Mouse (Mus musculus) E14TG2a.4 (cell line): Measurements from ENCODE around the gene Olfr429.

ENCODE experiments used
- CTCF ChIP-seq: conservative IDR thresholded peaks from 2 replicates; pipeline ENCODE4 v1.5.1; 2014; ENCODE audit warnings: low read length
- NANOG ChIP-seq: IDR thresholded peaks from 2 replicates; pipeline ENCODE4 v1.6.1; 2014; ENCODE audit warnings: borderline replicate concordance, low read length, mixed read lengths
- POU5F1 ChIP-seq: IDR thresholded peaks from 2 replicates; pipeline ENCODE4 v1.6.1; 2014; ENCODE audit warnings: low read length, borderline replicate concordance

DNA sequence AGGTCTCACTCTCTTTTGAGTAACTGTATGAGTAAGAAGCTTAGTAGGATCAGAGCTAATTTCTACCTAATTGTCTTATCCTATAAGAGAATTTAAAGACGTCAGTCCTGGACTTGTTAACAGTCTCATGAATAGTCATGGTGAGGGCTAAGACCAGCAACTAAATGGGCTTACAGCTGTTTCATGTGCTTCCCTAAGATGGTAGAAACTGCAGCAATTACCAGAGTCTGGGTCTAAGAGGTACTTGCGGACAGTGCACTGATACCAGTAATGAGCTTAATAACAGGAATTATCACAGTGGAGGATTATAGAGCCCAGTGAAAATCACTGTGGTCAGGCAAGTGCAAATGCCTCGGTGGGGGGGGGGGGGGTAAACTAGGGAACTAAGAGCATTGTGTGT, 47.9 kb downstream of the Olfr429 start:
- TF ChIP-seq CTCF (no peak), NANOG (no peak), POU5F1 (no peak)
